Mouse (Mus musculus): Measurements from ENCODE around the gene Diras1. TPM values are rescaled to one million over a fixed set of nuclear protein-coding genes. Genes with fewer than 3 reads are reported as not detected.

The Diras1 gene
- polyA plus RNA-seq, 1 experiment from 2014 or later, result 45.4 TPM

- Histone ChIP-seq H3K9ac (replicated peaks; ENCODE audit: low read depth, low read length) (no peak overlapping the region), H3K4me3 (replicated peaks; ENCODE audit: low read length) (no peak overlapping the region), H3K27me3 (replicated peaks; ENCODE audit: control insufficient read depth, insufficient read depth, low read length) (no peaks in the 10 kb centered on the region), H3K27ac (ENCODE audit: low read length) (no peak overlapping the region), H3K4me2 (ENCODE audit: low read length) (no peak overlapping the region), H3K36me3 (ENCODE audit: control insufficient read depth, insufficient read depth) (no peaks in the 10 kb centered on the region), H3K4me1 (replicated peaks; ENCODE audit: control insufficient read depth, insufficient read depth, low read length) (peaks cover 4% of the 10 kb centered on the region; the same call in 1 of the 2 replicates), H3K9me3 (ENCODE audit: control insufficient read depth, low read length) (no peaks in the 10 kb centered on the region)
- WGBS, result 50% methylated on average over 11 of the region's 11 CpGs
- no peak for ATAC-seq
Measured at GRCm38 (mm10) chr10:80972071-80972987, 53.1 kb downstream of the Diras1 start.

GRCm38 (mm10) chr10:80971533-80971932, 53.9 kb downstream of the Diras1 start:
- H3K9me3 ChIP-seq (ENCODE audit: control insufficient read depth, low read length), result no peaks in the 10 kb centered on the region
- 86% methylated on average over 15 of the region's 15 CpGs for WGBS
- no peak for ATAC-seq
- no peak overlapping the region for H3K4me3 ChIP-seq (replicated peaks; ENCODE audit: low read length)
- no peaks in the 10 kb centered on the region for H3K36me3 ChIP-seq (ENCODE audit: control insufficient read depth, insufficient read depth)
- H3K4me2 ChIP-seq (ENCODE audit: low read length), result no peak overlapping the region
- no peak overlapping the region for H3K9ac ChIP-seq (replicated peaks; ENCODE audit: low read depth, low read length)
- no peak overlapping the region for H3K27ac ChIP-seq (ENCODE audit: low read length)
- peaks cover 11% of the 10 kb centered on the region for H3K4me1 ChIP-seq (replicated peaks; ENCODE audit: control insufficient read depth, insufficient read depth, low read length)
- H3K27me3 ChIP-seq (replicated peaks; ENCODE audit: control insufficient read depth, insufficient read depth, low read length), result no peaks in the 10 kb centered on the region

GRCm38 (mm10) chr10:80970159-80970558, 55.3 kb downstream of the Diras1 start:
- Histone ChIP-seq H3K4me1 (replicated peaks; ENCODE audit: control insufficient read depth, insufficient read depth, low read length) (peaks cover 11% of the 10 kb centered on the region), H3K9ac (replicated peaks; ENCODE audit: low read depth, low read length) (no peak overlapping the region), H3K9me3 (ENCODE audit: control insufficient read depth, low read length) (no peaks in the 10 kb centered on the region), H3K36me3 (ENCODE audit: control insufficient read depth, insufficient read depth) (no peaks in the 10 kb centered on the region), H3K4me3 (replicated peaks; ENCODE audit: low read length) (no peak overlapping the region), H3K27me3 (replicated peaks; ENCODE audit: control insufficient read depth, insufficient read depth, low read length) (no peaks in the 10 kb centered on the region), H3K27ac (ENCODE audit: low read length) (no peak overlapping the region), H3K4me2 (ENCODE audit: low read length) (no peak overlapping the region)
- ATAC-seq, result no peak
- 82% methylated on average over 8 of the region's 8 CpGs for WGBS

Other genes starting within 250 kb of the Diras1 start
- gene Sf3a2, start 227.5 kb downstream of the Diras1 start, polyA plus RNA-seq (2015; fragmentation: Nextera tagmentation; extraction: Ambion mirVana), result 62.6 and 65.1 TPM in 2 replicates
- 129 and 143 TPM in 2 replicates for gene Plekhj1, start 227.0 kb downstream of the Diras1 start, polyA plus RNA-seq (2015; fragmentation: Nextera tagmentation; extraction: Ambion mirVana)
- gene Amh, start 220.4 kb downstream of the Diras1 start, polyA plus RNA-seq (2015; fragmentation: Nextera tagmentation; extraction: Ambion mirVana), result 0.15 TPM in 1 of 2 replicates, not detected in the other
- not detected in 2 replicates for gene Jsrp1, start 212.2 kb downstream of the Diras1 start, polyA plus RNA-seq (2015; fragmentation: Nextera tagmentation; extraction: Ambion mirVana)
- 1,342 and 1,351 TPM in 2 replicates for gene Oaz1, start 199.0 kb downstream of the Diras1 start, polyA plus RNA-seq (2015; fragmentation: Nextera tagmentation; extraction: Ambion mirVana)
- 6.0 and 9.3 TPM in 2 replicates for gene Lingo3, start 181.6 kb downstream of the Diras1 start, polyA plus RNA-seq (2015; fragmentation: Nextera tagmentation; extraction: Ambion mirVana)
- 223 and 228 TPM in 2 replicates for gene Lsm7, start 170.5 kb downstream of the Diras1 start, polyA plus RNA-seq (2015; fragmentation: Nextera tagmentation; extraction: Ambion mirVana)
- gene Sppl2b, start 170.4 kb downstream of the Diras1 start, polyA plus RNA-seq (2015; fragmentation: Nextera tagmentation; extraction: Ambion mirVana), result 64.9 and 78.6 TPM in 2 replicates
- gene Tmprss9, start 153.8 kb downstream of the Diras1 start, polyA plus RNA-seq (2015; fragmentation: Nextera tagmentation; extraction: Ambion mirVana), result 0.24 and 0.25 TPM in 2 replicates
- gene Timm13, start 124.7 kb downstream of the Diras1 start, polyA plus RNA-seq (2015; fragmentation: Nextera tagmentation; extraction: Ambion mirVana), result 298 and 299 TPM in 2 replicates
- 53.2 and 59.8 TPM in 2 replicates for gene Lmnb2, start 107.4 kb downstream of the Diras1 start, polyA plus RNA-seq (2015; fragmentation: Nextera tagmentation; extraction: Ambion mirVana)
- gene Gadd45b, start 95.6 kb downstream of the Diras1 start, polyA plus RNA-seq (2015; fragmentation: Nextera tagmentation; extraction: Ambion mirVana), result 5.8 and 7.0 TPM in 2 replicates
- 41.0 and 47.4 TPM in 2 replicates for gene Gng7, start 10.7 kb downstream of the Diras1 start, polyA plus RNA-seq (2015; fragmentation: Nextera tagmentation; extraction: Ambion mirVana)
- gene Slc39a3, start 11.8 kb upstream of the Diras1 start, polyA plus RNA-seq (2015; fragmentation: Nextera tagmentation; extraction: Ambion mirVana), result 48.1 and 54.0 TPM in 2 replicates
- gene Sgta, start 34.5 kb upstream of the Diras1 start, polyA plus RNA-seq (2015; fragmentation: Nextera tagmentation; extraction: Ambion mirVana), result 325 and 344 TPM in 2 replicates
- gene Thop1, start 44.4 kb upstream of the Diras1 start, polyA plus RNA-seq (2015; fragmentation: Nextera tagmentation; extraction: Ambion mirVana), result 69.4 and 70.4 TPM in 2 replicates
- 0.17 and 0.66 TPM in 2 replicates for gene Creb3l3, start 73.2 kb upstream of the Diras1 start, polyA plus RNA-seq (2015; fragmentation: Nextera tagmentation; extraction: Ambion mirVana)
- 210 and 213 TPM in 2 replicates for gene Map2k2, start 80.3 kb upstream of the Diras1 start, polyA plus RNA-seq (2015; fragmentation: Nextera tagmentation; extraction: Ambion mirVana)
- gene Zbtb7a, start 109.6 kb upstream of the Diras1 start, polyA plus RNA-seq (2015; fragmentation: Nextera tagmentation; extraction: Ambion mirVana), result 11.6 and 11.8 TPM in 2 replicates
- gene Pias4, start 142.3 kb upstream of the Diras1 start, polyA plus RNA-seq (2015; fragmentation: Nextera tagmentation; extraction: Ambion mirVana), result 48.5 and 62.7 TPM in 2 replicates
- 652 and 674 TPM in 2 replicates for gene Eef2, start 151.0 kb upstream of the Diras1 start, polyA plus RNA-seq (2015; fragmentation: Nextera tagmentation; extraction: Ambion mirVana)
- gene Dapk3, start 157.3 kb upstream of the Diras1 start, polyA plus RNA-seq (2015; fragmentation: Nextera tagmentation; extraction: Ambion mirVana), result 55.1 and 56.9 TPM in 2 replicates
- not detected in 2 replicates for gene 4930442H23Rik, start 158.2 kb upstream of the Diras1 start, polyA plus RNA-seq (2015; fragmentation: Nextera tagmentation; extraction: Ambion mirVana)
- 0.11 TPM in 1 of 2 replicates, not detected in the other for gene Nmrk2, start 176.4 kb upstream of the Diras1 start, polyA plus RNA-seq (2015; fragmentation: Nextera tagmentation; extraction: Ambion mirVana)
- 81.4 and 94.9 TPM in 2 replicates for gene Atcay, start 205.2 kb upstream of the Diras1 start, polyA plus RNA-seq (2015; fragmentation: Nextera tagmentation; extraction: Ambion mirVana)
- 18.4 and 24.0 TPM in 2 replicates for gene Zfr2, start 207.5 kb upstream of the Diras1 start, polyA plus RNA-seq (2015; fragmentation: Nextera tagmentation; extraction: Ambion mirVana)
- 28.8 and 44.2 TPM in 2 replicates for gene Matk, start 227.3 kb upstream of the Diras1 start, polyA plus RNA-seq (2015; fragmentation: Nextera tagmentation; extraction: Ambion mirVana)
- 84.0 and 90.1 TPM in 2 replicates for gene Mrpl54, start 241.3 kb upstream of the Diras1 start, polyA plus RNA-seq (2015; fragmentation: Nextera tagmentation; extraction: Ambion mirVana)
- 39.1 and 41.6 TPM in 2 replicates for gene Apba3, start 241.3 kb upstream of the Diras1 start, polyA plus RNA-seq (2015; fragmentation: Nextera tagmentation; extraction: Ambion mirVana)

All from forebrain, embryonic 16.5 days (tissue).